Mouse (Mus musculus) intestine, postnatal 0 days (tissue): ENCODE results near the gene Sh2d7. TPM values are rescaled to one million over a fixed set of nuclear protein-coding genes. Genes with fewer than 3 reads are reported as not detected.

Source experiments
- ATAC-seq: fragments of 200-750 bp; cut with Nextera tagmentation; 2 replicates; pipeline ENCODE4 v1.8.0; 2017; ENCODE audit warnings: mild to moderate bottlenecking, moderate TSS enrichment, moderate library complexity
- H3K27ac ChIP-seq: fragments of 300-500 bp; sonication (generic); 2 replicates; pipeline ENCODE4 v1.5.1; 2014; ENCODE audit warnings: mild to moderate bottlenecking, low read depth, low read length, moderate library complexity
- H3K27me3 ChIP-seq: fragments of 300-500 bp; sonication (generic); replicated peaks from 2 replicates; pipeline ENCODE4 v1.6.1; 2014; ENCODE audit warnings: low read length, mixed read lengths; ENCODE audit not compliant: control insufficient read depth, insufficient read depth
- H3K36me3 ChIP-seq: fragments of 300-500 bp; sonication (generic); 2 replicates; pipeline ENCODE4 v1.6.1; 2014; ENCODE audit warnings: mild to moderate bottlenecking, moderate library complexity; ENCODE audit not compliant: control insufficient read depth, insufficient read depth
- H3K4me1 ChIP-seq: fragments of 300-500 bp; sonication (generic); replicated peaks from 2 replicates; pipeline ENCODE4 v1.6.1; 2014; ENCODE audit warnings: antibody characterized with exemption, low read length, mixed read lengths; ENCODE audit not compliant: control insufficient read depth, insufficient read depth
- H3K4me2 ChIP-seq: fragments of 300-500 bp; sonication (generic); replicated peaks from 2 replicates; pipeline ENCODE4 v1.6.1; 2014; ENCODE audit warnings: low read depth, mild to moderate bottlenecking, moderate library complexity
- H3K4me3 ChIP-seq: fragments of 300-500 bp; sonication (generic); 2 replicates; pipeline ENCODE4 v1.5.1; 2014; ENCODE audit warnings: low read depth, low read length
- H3K9ac ChIP-seq: fragments of 300-500 bp; sonication (generic); 2 replicates; pipeline ENCODE4 v1.6.1; 2014; ENCODE audit warnings: mild to moderate bottlenecking, low read depth, low read length
- H3K9me3 ChIP-seq: fragments of 300-500 bp; sonication (generic); 2 replicates; pipeline ENCODE4 v1.6.1; 2016; ENCODE audit warnings: mixed run types; ENCODE audit not compliant: control insufficient read depth
- CTCF ChIP-seq: sonication (generic); IDR thresholded peaks from 2 replicates; pipeline ENCODE4 v1.5.1; 2016; ENCODE audit warnings: low read depth, mild to moderate bottlenecking, control low read depth, antibody characterized with exemption, moderate library complexity
- WGBS: fragments of 180-500 bp; shearing (Covaris S2); extraction: QIAGEN DNeasy Blood & Tissue Kit; methylation state at CpG from one replicate; pipeline ENCODE4 v1.1.7; 2014; 5-methylcytosine and 5-hydroxymethylcytosine counted together
- polyA plus RNA-seq: library from polyadenylated mRNA; unstranded; fragments of >200 nt; fragmentation: Nextera tagmentation; extraction: Ambion mirVana; gene quantifications from 2 replicates; pipeline ENCODE4 v1.2.1, GENCODE M21; 2015

Sh2d7 gene
- polyA plus RNA-seq, 1 experiment from 2014 or later, result not detected

DNA sequence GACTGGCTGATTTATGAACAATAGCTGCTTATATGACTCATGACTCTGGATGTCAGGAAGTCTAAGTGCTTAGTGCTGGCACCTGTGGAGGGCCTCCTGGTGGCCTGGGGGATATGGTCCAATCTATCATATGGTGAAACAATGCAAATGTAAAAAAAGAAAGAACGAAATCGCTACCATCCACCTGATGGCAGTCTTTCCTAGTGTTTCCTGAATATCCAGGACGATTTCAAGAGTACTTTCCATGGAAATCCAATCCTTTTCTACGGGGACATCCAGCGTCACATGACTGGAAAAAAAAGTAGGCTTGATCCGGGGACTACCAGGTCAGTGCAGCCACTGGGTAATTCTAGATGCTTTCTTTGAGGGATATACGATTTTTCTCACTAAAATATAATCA is 11.1 kb upstream of the Sh2d7 start:
- WGBS, result 70% methylated on average over 7 of the region's 7 CpGs
- no peak overlapping the region for H3K4me2 ChIP-seq

DNA sequence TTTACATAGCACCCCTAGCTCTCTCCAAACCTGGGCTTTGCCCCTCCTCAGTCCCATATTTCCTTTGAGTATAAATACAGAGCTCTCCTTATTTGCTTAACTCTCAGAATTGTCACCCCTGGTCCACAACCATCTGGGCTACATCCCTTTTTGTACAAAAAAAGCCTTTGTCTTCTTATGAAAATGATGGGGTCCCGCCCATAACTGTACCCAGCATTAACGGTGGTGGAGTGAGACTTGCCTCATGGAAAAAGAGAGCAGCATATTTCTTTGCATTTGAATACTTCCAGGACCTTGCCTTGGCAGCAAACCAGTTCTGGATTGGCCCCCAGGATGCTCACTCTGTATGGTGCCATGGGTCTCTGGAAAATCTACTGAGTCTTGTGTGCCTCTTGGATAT is 8.8 kb upstream of the Sh2d7 start:
- Histone ChIP-seq H3K27me3 (no peaks in the 10 kb centered on the region), H3K36me3 (no peaks in the 10 kb centered on the region), H3K4me3 (no peak overlapping the region), H3K4me1 (no peaks in the 10 kb centered on the region), H3K9me3 (no peaks in the 10 kb centered on the region), H3K9ac (no peak overlapping the region), H3K27ac (no peak overlapping the region), H3K4me2 (no peak overlapping the region)
- WGBS, result 69% methylated on average over 2 of the region's 2 CpGs
- no peak for TF ChIP-seq CTCF
- no peak for ATAC-seq

More for the DNA sequence above, 11.1 kb upstream of the Sh2d7 start:
- Histone ChIP-seq H3K9ac (no peak overlapping the region), H3K4me3 (no peak overlapping the region), H3K27me3 (no peaks in the 10 kb centered on the region), H3K27ac (no peak overlapping the region), H3K36me3 (no peaks in the 10 kb centered on the region), H3K9me3 (no peaks in the 10 kb centered on the region), H3K4me1 (no peaks in the 10 kb centered on the region)
- no peak for ATAC-seq
- TF ChIP-seq CTCF, result peak; percentile 23

DNA sequence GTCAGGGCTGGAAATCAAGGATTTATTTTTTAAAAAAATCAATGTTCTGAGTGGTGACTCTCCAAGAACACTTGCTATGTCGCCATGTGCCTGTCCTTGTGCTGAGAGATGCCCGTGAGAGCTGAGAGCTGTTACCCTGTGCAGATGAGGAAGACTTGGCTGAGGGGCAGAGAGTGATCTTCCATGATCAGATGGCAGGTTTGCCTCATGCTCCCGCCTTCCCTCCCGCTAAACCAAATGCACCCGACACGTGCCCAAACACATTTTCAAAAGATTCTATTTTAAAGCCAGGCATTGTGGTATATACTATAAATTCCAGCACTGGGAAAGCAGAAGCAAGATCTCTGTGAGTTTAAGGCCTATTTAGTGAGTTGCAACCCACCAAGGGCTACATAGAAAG is 7.9 kb upstream of the Sh2d7 start:
- 86% methylated on average over 6 of the region's 6 CpGs for WGBS
- no peak overlapping the region for H3K4me2 ChIP-seq
- H3K36me3 ChIP-seq, result no peaks in the 10 kb centered on the region
- ATAC-seq, result no peak
- H3K9me3 ChIP-seq, result no peaks in the 10 kb centered on the region
- no peak overlapping the region for H3K9ac ChIP-seq
- TF ChIP-seq CTCF, result no peak
- H3K4me1 ChIP-seq, result no peaks in the 10 kb centered on the region
- H3K27me3 ChIP-seq, result no peaks in the 10 kb centered on the region
- H3K27ac ChIP-seq, result no peak overlapping the region
- H3K4me3 ChIP-seq, result no peak overlapping the region

DNA sequence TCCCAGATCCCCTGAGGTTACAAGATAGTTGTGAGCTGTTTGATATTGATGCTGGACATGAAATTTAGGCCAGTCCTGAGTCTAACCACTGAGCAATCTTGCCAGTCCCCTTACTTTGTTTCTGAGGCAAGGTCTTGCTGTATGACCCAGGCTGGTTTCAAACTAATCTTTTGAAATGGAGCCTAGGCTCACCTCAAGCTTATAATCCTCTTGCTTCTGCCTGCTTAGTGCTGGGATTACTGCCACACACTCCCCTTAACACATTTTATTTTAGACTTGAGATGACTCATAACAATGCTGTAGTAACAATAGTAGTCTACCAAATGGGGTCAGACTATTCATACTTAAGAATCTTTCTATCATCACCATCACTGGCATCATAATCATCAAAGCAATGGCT is 7.4 kb upstream of the Sh2d7 start:
- H3K36me3 ChIP-seq, result no peaks in the 10 kb centered on the region
- no peak overlapping the region for H3K4me3 ChIP-seq
- no peak overlapping the region for H3K27ac ChIP-seq
- no peaks in the 10 kb centered on the region for H3K27me3 ChIP-seq
- no peaks in the 10 kb centered on the region for H3K9me3 ChIP-seq
- H3K4me1 ChIP-seq, result no peaks in the 10 kb centered on the region
- H3K9ac ChIP-seq, result no peak overlapping the region
- no peak overlapping the region for H3K4me2 ChIP-seq
- no peak for TF ChIP-seq CTCF
- no peak for ATAC-seq

DNA sequence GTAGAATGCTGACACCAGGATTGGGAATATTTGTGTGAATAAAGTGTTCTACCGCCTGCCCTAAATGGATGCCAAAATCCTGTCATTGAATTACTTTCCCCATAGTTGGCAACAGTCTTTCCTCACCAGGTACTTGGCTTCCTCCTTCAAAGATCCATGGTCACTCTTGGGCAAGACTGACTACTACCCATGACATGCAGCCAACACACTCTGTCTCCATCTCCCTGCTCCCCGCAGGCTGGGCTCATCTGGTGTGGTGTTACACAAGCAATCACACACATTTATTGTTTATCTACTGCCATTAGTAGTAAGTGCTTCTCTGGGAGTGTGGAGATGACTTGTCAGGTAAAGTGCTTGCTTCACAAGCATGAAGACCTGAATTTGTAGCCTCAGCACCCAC is 5.9 kb upstream of the Sh2d7 start:
- 81% methylated on average over 2 of the region's 2 CpGs for WGBS
- TF ChIP-seq CTCF, result no peak
- ATAC-seq, result no peak
- Histone ChIP-seq H3K4me3 (no peak overlapping the region), H3K4me1 (no peaks in the 10 kb centered on the region), H3K9ac (no peak overlapping the region), H3K27me3 (no peaks in the 10 kb centered on the region), H3K36me3 (no peaks in the 10 kb centered on the region), H3K4me2 (no peak overlapping the region), H3K27ac (no peak overlapping the region), H3K9me3 (no peaks in the 10 kb centered on the region)

DNA sequence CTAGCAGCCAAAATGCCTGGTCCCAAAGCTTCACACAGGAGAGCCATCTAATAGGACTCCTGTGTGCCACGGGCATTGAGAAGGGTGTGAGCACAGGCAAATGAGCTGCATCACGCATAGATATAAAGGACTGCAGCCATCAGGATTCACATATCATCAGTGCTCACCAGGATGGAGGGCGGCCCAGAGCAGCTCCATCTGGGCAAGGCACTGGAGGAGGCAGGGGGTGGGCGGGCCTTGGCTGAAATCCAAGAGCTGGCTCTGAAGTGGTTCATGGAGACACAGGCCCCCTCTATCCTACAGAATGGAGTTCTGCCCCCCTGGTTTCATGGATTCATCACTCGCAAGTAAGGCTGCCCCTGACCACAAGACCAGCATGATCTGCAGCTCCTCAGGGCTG is 4.8 kb upstream of the Sh2d7 start:
- 57% methylated on average over 5 of the region's 5 CpGs for WGBS
- H3K27me3 ChIP-seq, result no peaks in the 10 kb centered on the region
- no peak for ATAC-seq
- no peak overlapping the region for H3K9ac ChIP-seq
- H3K36me3 ChIP-seq, result no peaks in the 10 kb centered on the region
- H3K4me1 ChIP-seq, result no peaks in the 10 kb centered on the region
- no peak for TF ChIP-seq CTCF
- no peaks in the 10 kb centered on the region for H3K9me3 ChIP-seq
- no peak overlapping the region for H3K4me2 ChIP-seq
- no peak overlapping the region for H3K4me3 ChIP-seq
- H3K27ac ChIP-seq, result no peak overlapping the region

DNA sequence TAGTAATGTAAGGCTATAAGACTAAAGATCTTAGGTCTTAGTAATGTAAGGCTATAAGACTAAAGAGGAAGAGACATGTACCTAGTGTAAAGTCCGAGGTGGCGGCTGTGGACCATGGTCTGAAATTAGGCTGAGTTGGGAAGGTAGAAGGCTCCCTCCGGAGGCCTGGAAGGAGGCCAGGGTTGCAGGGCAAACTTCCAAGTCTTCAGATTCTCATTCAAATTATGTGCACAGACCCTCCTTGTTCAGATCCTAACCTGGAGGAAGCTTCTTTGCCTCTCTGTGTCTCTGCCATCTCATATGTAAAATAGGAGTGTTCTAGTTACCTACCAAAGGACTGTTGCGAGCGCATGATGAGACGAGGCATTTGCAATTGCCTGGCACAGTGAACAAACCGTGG is 2.5 kb upstream of the Sh2d7 start:
- H3K9ac ChIP-seq, result no peak overlapping the region
- H3K9me3 ChIP-seq, result no peaks in the 10 kb centered on the region
- no peak overlapping the region for H3K27ac ChIP-seq
- no peak for ATAC-seq
- 80% methylated on average over 7 of the region's 7 CpGs for WGBS
- H3K4me2 ChIP-seq, result no peak overlapping the region
- no peaks in the 10 kb centered on the region for H3K27me3 ChIP-seq
- no peaks in the 10 kb centered on the region for H3K4me1 ChIP-seq
- no peak overlapping the region for H3K4me3 ChIP-seq
- TF ChIP-seq CTCF, result no peak
- H3K36me3 ChIP-seq, result no peaks in the 10 kb centered on the region
